Mouse (Mus musculus) intestine, embryonic 16.5 days (tissue): Measurements from ENCODE around the gene Fabp1. TPM values are rescaled to one million over a fixed set of nuclear protein-coding genes. Genes with fewer than 3 reads are reported as not detected.

ENCODE experiments used
- ATAC-seq: fragments of 200-750 bp; cut with Nextera tagmentation; 2 replicates; pipeline ENCODE4 v1.8.0; 2017; ENCODE audit warnings: moderate TSS enrichment, moderate library complexity
- H3K27ac ChIP-seq: fragments of 300-500 bp; sonication (generic); 2 replicates; pipeline ENCODE4 v1.5.1; 2014; ENCODE audit warnings: mild to moderate bottlenecking, low read length
- H3K27me3 ChIP-seq: fragments of 300-500 bp; sonication (generic); replicated peaks from 2 replicates; pipeline ENCODE4 v1.6.1; 2014; ENCODE audit warnings: low read length, control low read depth, mixed read lengths; ENCODE audit not compliant: control insufficient read depth, insufficient read depth
- H3K36me3 ChIP-seq: fragments of 300-500 bp; sonication (generic); 2 replicates; pipeline ENCODE4 v1.6.1; 2014; ENCODE audit warnings: low read length, control low read depth; ENCODE audit not compliant: control insufficient read depth, insufficient read depth
- H3K4me1 ChIP-seq: fragments of 300-500 bp; sonication (generic); 2 replicates; pipeline ENCODE4 v1.6.1; 2014; ENCODE audit warnings: low read length, control low read depth, mixed read lengths; ENCODE audit not compliant: control insufficient read depth, insufficient read depth
- H3K4me2 ChIP-seq: fragments of 300-500 bp; sonication (generic); 2 replicates; pipeline ENCODE4 v1.6.1; 2014; ENCODE audit warnings: low read depth, low read length, control low read depth
- H3K4me3 ChIP-seq: fragments of 300-500 bp; sonication (generic); 2 replicates; pipeline ENCODE4 v1.5.1; 2014; ENCODE audit warnings: mild to moderate bottlenecking, low read length
- H3K9ac ChIP-seq: fragments of 300-500 bp; sonication (generic); 2 replicates; pipeline ENCODE4 v1.6.1; 2014; ENCODE audit warnings: low read depth, low read length
- H3K9me3 ChIP-seq: fragments of 300-500 bp; sonication (generic); 2 replicates; pipeline ENCODE4 v1.6.1; 2016; ENCODE audit warnings: low read length, control low read depth; ENCODE audit not compliant: control insufficient read depth
- WGBS: fragments of 180-500 bp; shearing (Covaris S2); extraction: QIAGEN DNeasy Blood & Tissue Kit; methylation state at CpG from one replicate; pipeline ENCODE4 v1.1.7; 2014; 5-methylcytosine and 5-hydroxymethylcytosine counted together
- polyA plus RNA-seq: library from polyadenylated mRNA; unstranded; fragments of >200 nt; fragmentation: Nextera tagmentation; extraction: Ambion mirVana; gene quantifications from 2 replicates; pipeline ENCODE4 v1.2.1, GENCODE M21; 2015

Gene Fabp1
- polyA plus RNA-seq: 4,478 and 6,129 TPM in 2 replicates

DNA sequence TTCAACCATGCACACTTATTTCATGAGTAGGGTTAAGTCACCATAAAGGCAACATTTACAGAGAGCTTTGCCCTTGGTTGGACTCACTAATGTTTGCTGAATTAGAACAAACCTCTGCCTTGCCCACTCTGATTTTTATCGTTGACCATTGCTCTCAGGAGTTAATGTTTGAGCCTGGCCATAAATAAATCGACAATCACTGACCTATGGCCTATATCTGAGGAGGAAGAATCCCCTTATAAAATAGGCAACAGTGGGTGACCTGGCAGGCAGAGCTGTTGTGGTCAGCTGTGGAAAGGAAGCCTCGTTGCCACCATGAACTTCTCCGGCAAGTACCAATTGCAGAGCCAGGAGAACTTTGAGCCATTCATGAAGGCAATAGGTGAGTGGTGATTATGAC lies at the start of gene Fabp1:
Fabp1 (plus strand) TSS at position 216 of the 400 bp plus-strand sequence.
- Histone ChIP-seq H3K9me3 (no peaks in the 10 kb centered on the region), H3K4me1 (no peaks in the 10 kb centered on the region), H3K4me2 (peak within 1 kb of the TSS; percentile 5), H3K4me3 (peak within 1 kb of the TSS; percentile 35), H3K27me3 (no peaks in the 10 kb centered on the region), H3K9ac (peak within 1 kb of the TSS; percentile 52; the same call in 1 of the 2 replicates), H3K36me3 (no peaks in the 10 kb centered on the region), H3K27ac (peak within 1 kb of the TSS; percentile 36)
- 68% methylated on average over 4 of the region's 4 CpGs for WGBS
- ATAC-seq: peak; percentile 59

DNA sequence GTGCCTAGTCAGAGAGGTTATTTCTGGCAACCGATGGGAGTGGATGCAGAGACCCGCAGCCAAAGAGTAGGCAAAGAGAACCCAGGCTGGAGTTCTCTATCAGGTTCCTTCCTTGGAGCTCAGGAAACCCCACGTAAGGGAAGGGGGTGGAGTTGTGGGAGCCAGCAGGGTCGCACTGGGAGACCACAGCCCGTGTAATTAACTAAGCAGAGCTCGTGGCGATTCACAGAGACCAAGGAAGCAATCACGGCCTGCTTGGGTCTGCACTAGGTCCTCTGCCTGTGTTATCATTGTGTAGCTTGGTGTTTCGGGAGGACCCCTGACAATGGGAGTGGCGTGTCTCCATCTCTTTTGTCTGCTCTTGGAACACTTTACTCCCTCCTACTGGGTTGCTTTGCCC lies 48.5 kb upstream of the Fabp1 start:
- Histone ChIP-seq H3K9me3 (no peaks in the 10 kb centered on the region), H3K4me2 (no peak overlapping the region), H3K4me3 (no peak overlapping the region), H3K4me1 (no peaks in the 10 kb centered on the region), H3K27ac (no peak overlapping the region), H3K27me3 (no peaks in the 10 kb centered on the region), H3K9ac (no peak overlapping the region), H3K36me3 (no peaks in the 10 kb centered on the region)
- 52% methylated on average over 10 of the region's 10 CpGs for WGBS
- ATAC-seq: no peak

DNA sequence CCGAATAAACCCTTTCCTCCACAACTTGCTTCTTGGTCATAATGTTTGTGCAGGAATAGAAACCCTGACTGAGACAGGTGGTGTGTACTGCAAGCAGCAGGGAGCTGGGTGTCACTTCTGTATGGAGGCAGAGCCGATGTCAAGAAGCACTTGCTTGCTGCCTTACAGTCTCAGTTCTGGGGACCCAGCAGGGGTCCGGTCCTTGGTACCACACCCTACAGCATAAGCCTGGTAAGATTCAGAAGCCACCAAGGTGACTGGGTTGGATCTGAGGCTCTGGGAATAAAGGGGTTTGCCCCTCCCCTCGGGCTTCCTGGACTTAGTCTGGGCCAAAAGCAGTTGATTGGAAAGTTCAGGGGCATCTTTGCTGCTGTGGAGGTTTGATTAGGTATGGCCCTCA lies 46.1 kb upstream of the Fabp1 start:
- H3K27me3 ChIP-seq: no peaks in the 10 kb centered on the region
- no peak overlapping the region for H3K4me2 ChIP-seq
- 86% methylated on average over 4 of the region's 4 CpGs for WGBS
- H3K36me3 ChIP-seq: no peaks in the 10 kb centered on the region
- no peak overlapping the region for H3K4me3 ChIP-seq
- ATAC-seq: no peak
- H3K9ac ChIP-seq: no peak overlapping the region
- no peaks in the 10 kb centered on the region for H3K9me3 ChIP-seq
- no peak overlapping the region for H3K27ac ChIP-seq
- H3K4me1 ChIP-seq: no peaks in the 10 kb centered on the region

DNA sequence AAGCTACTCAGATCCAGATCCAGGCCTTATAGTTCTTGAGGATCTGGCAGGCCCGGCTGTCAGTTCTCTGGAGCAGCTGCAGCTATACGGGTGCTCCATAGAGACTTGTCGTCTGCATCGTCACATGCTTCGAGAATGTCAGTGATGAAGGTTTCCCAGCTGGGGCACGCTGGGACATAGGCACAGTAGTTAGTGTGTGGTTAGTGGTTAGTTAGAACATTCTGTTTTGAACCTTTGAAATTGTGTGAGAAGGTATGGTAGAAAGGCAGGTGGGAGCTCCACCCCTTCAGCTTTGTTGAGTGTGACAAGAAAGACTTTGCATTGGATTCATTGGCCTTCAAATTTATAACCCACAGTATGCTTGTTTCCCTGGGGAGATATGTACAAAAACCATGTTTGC lies 44.8 kb upstream of the Fabp1 start:
- no peak for ATAC-seq
- Histone ChIP-seq H3K4me1 (no peaks in the 10 kb centered on the region), H3K36me3 (no peaks in the 10 kb centered on the region), H3K9ac (no peak overlapping the region), H3K27ac (no peak overlapping the region), H3K4me3 (no peak overlapping the region), H3K9me3 (no peaks in the 10 kb centered on the region), H3K27me3 (no peaks in the 10 kb centered on the region), H3K4me2 (no peak overlapping the region)
- 86% methylated on average over 6 of the region's 6 CpGs for WGBS

DNA sequence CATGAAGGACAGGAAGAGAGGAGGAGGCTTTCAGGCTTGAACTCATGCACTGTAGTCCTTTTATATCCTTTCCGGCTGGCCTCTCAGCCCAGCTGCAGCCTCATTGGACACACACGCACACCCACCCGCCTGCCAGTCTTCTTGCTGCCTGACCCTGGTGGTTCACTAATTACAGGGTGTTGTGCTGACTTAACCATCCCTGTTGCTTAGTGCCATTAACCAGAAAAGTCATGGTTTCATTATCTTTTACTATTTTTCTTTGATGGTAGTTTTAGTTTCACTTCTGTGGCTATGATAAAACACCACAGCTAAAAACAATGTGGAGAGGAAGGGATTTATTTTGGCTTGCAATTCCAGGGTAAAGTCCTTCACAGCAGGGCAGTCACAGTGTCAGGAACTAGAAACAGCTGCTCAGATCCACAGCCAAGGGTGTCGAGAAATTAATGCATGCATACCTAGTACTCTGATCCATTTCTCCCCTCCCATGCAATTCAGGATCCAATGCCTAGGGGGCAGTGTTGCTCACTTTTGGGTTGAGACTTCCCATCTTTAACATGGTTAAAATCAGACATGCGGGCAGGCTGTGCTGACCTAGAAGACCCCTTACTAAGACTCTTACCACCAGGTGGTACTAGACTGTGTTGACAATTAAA lies 42.8 kb upstream of the Fabp1 start:
- Histone ChIP-seq H3K27me3 (no peaks in the 10 kb centered on the region), H3K9ac (no peak overlapping the region), H3K4me1 (no peaks in the 10 kb centered on the region), H3K9me3 (no peaks in the 10 kb centered on the region), H3K36me3 (no peaks in the 10 kb centered on the region), H3K4me3 (no peak overlapping the region), H3K27ac (no peak overlapping the region), H3K4me2 (no peak overlapping the region)
- 79% methylated on average over 5 of the region's 5 CpGs for WGBS
- ATAC-seq: peak; percentile 21; the same call in 1 of the 2 replicates

DNA sequence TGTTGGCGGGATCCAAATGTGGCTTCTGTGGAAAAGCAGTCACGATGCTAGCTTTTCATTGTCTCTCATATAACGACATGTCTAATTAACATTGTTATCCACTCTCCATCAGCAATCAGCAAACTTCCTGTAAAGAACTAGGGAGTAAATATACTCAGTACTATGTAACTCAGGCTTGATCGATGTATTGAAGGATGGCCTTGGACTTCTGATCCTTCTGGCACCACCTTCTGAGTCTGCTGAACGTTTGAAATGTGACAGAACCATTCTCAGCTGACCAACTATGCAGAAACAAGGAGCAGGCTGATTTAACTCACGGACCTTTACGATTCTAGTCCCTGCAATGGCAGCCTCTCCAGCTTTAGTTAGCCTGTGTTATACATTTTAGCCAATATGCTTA lies 38.3 kb upstream of the Fabp1 start:
- H3K4me3 ChIP-seq: no peak overlapping the region
- H3K9ac ChIP-seq: no peak overlapping the region
- no peak overlapping the region for H3K27ac ChIP-seq
- no peak overlapping the region for H3K4me2 ChIP-seq
- peaks cover 6% of the 10 kb centered on the region; the same call in 1 of the 2 replicates for H3K4me1 ChIP-seq
- 0 out of 2 replicates have a peak, but pooled peaks have one; percentile 37 for ATAC-seq
- H3K27me3 ChIP-seq: no peaks in the 10 kb centered on the region
- H3K9me3 ChIP-seq: no peaks in the 10 kb centered on the region
- H3K36me3 ChIP-seq: no peaks in the 10 kb centered on the region
- 59% methylated on average over 7 of the region's 7 CpGs for WGBS

DNA sequence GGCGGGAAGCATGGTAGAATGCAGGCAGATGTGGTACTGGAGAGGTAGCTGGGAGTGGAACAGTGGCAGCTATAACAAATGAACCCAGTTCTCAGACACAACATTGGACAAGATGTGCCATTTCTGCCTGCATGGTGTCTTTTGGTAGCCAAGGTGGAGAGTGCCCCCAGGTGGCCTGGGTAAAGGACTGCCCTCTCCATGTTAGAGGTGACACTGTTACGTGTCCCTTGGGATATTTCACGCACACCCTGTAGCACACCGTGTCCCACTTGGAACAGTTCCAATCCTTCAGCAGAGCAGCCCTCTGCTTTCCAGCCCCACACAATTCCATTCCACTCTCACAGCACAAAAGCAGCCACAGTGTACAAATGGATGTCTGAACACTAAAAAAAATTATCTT lies 37.4 kb upstream of the Fabp1 start:
- Histone ChIP-seq H3K4me1 (peaks cover 6% of the 10 kb centered on the region; the same call in 1 of the 2 replicates), H3K27me3 (no peaks in the 10 kb centered on the region), H3K4me2 (no peak overlapping the region), H3K9me3 (no peaks in the 10 kb centered on the region), H3K9ac (no peak overlapping the region), H3K27ac (no peak overlapping the region), H3K4me3 (no peak overlapping the region), H3K36me3 (no peaks in the 10 kb centered on the region)
- 63% methylated on average over 4 of the region's 4 CpGs for WGBS
- no peak; the same call in 1 of the 2 replicates for ATAC-seq

DNA sequence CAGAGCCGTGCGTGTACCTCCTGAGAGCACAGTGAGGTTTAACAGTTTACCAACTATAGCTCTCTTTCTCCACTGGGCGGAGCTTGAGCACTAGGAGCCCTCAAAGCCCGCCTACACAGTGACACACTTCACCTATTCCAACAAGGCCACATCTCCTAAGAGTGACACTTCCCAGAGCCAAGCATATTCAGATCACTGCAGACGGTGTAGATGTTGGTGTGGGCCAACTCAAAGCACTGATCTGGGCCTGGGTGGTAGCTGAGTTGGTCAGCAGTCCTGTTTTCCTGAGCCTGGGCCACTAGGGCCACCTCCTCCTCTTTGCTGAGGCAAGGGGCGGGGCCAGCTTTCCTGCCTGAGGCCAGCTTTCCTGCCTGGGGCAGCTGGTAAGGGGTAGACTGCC lies 35.2 kb upstream of the Fabp1 start:
- 31% methylated on average over 6 of the region's 6 CpGs for WGBS
- no peaks in the 10 kb centered on the region for H3K36me3 ChIP-seq

DNA sequence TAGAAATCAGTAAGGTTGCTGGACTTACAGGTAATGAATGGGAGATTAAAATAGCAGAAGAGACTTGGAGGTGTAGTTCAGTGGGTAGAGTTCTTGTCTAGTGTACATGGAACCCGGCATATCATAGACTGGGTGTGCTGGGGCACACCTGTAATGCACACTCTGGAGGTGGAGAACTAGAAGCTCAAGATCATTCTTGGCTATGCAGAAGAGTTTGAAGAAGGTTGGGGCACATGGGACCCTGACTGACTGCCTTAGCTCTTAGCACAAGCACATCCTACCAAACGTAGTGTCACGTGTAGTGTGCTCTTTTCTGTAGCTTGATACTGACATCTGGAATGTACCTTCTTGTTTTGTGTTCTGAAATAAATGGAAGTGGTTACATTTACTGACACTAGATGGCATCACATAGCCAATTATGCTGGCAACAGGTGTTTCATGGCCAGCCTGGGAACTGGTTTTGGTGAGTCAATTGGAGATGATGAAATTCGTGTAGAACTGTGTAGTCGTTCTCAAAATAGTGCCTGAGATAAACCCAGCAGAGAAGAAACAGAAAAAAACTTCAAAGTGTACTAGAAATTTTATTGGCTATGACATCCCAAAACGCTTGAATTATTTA lies 33.0 kb upstream of the Fabp1 start:
- ATAC-seq: peak; percentile 69
- Histone ChIP-seq H3K4me2 (no peak overlapping the region), H3K36me3 (no peaks in the 10 kb centered on the region), H3K9me3 (no peaks in the 10 kb centered on the region), H3K9ac (no peak overlapping the region), H3K27ac (no peak overlapping the region), H3K4me3 (no peak overlapping the region), H3K4me1 (peaks cover 6% of the 10 kb centered on the region; the same call in 1 of the 2 replicates), H3K27me3 (no peaks in the 10 kb centered on the region)
- WGBS: 36% methylated on average over 6 of the region's 6 CpGs

More for the DNA sequence above, 35.2 kb upstream of the Fabp1 start:
- peaks cover 6% of the 10 kb centered on the region; the same call in 1 of the 2 replicates for H3K4me1 ChIP-seq
- no peak overlapping the region for H3K4me2 ChIP-seq
- H3K9me3 ChIP-seq: no peaks in the 10 kb centered on the region
- 0 out of 2 replicates have a peak overlapping the region, but pooled peaks have one; percentile 14 for H3K9ac ChIP-seq
- H3K4me3 ChIP-seq: no peak overlapping the region
- no peak overlapping the region for H3K27ac ChIP-seq
- no peaks in the 10 kb centered on the region for H3K27me3 ChIP-seq
- ATAC-seq: peak; percentile 65
